In the genomic region with DNA sequence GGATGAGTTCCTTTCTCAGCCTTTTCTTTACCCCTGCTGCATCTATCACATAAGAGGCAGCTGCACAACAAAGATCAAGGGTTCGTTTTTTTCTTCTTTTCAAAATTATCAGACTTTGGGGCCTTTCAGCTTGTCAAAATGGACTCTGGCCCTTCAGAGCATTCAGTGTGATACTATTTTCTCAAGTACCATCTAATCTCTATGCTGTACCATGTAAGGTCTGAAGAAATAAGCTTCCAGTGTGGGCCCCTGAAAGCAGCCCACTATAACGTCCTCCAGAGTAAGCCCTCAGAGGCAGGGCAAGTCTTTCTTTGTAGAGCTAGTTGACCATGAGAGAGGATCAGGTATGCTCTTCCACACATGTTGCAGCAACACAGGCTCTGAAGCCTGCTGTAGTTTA, we compare ENCODE assay signal across 16 mouse cellular contexts.
"Had no signal": no experiment of that assay in that cellular context is flagged by ENCODE, and none has a peak within 500 bp of the region (broad histone marks: within the 10 kb centered on the region; RNA-seq: fewer than 3 reads in every experiment).

No protein-coding gene starts in this region.

- H3K27me3 ChIP-seq: midbrain, embryonic 12.5 days; neural tube, embryonic 13.5 days; neural tube, embryonic 15.5 days had no signal

- DNase-seq: lung, embryonic 14.5 days; lung, postnatal 10 days; lung, postnatal 4 days; midbrain, embryonic 14.5 days; retina, postnatal 1 day; right cerebral cortex, adult 18-20 months; right cerebral cortex, postnatal 25 days; right cerebral cortex, postnatal 4 days; spleen, adult 18-20 months; thymus, adult 18-20 months had no signal

- H3K4me3 ChIP-seq: midbrain, embryonic 10.5 days; midbrain, embryonic 12.5 days; myocyte; neural tube, embryonic 13.5 days; neural tube, embryonic 15.5 days had no signal

- H3K4me1 ChIP-seq: midbrain, embryonic 10.5 days; midbrain, embryonic 12.5 days; neural tube, embryonic 13.5 days; neural tube, embryonic 15.5 days had no signal

- H3K36me3 ChIP-seq: midbrain, embryonic 10.5 days; midbrain, embryonic 12.5 days; neural tube, embryonic 13.5 days; neural tube, embryonic 15.5 days had no signal

- ATAC-seq: midbrain, embryonic 16.5 days had no signal

- H3K27ac ChIP-seq: midbrain, embryonic 10.5 days; midbrain, embryonic 12.5 days; neural tube, embryonic 13.5 days; neural tube, embryonic 15.5 days had no signal

- H3K9me3 ChIP-seq: midbrain, embryonic 10.5 days; midbrain, embryonic 12.5 days; neural tube, embryonic 13.5 days; neural tube, embryonic 15.5 days had no signal

- H3K9ac ChIP-seq: lung, embryonic 14.5 days; midbrain, embryonic 12.5 days; neural tube, embryonic 13.5 days; neural tube, embryonic 15.5 days had no signal

- H3K4me2 ChIP-seq: lung, embryonic 14.5 days; midbrain, embryonic 12.5 days; neural tube, embryonic 13.5 days; neural tube, embryonic 15.5 days had no signal
